Mouse (Mus musculus) adrenal gland, postnatal 36 days (tissue): Measurements from ENCODE around the gene Mypop. TPM values are rescaled to one million over a fixed set of nuclear protein-coding genes. Genes with fewer than 3 reads are reported as not detected.

Source experiments
- DNase-seq, 2 experiments: peaks; one replicate each; pipeline ENCODE4 v3.0.0; 2021; ENCODE audit warnings: mixed read lengths in 1 of 2
- total RNA-seq, 2 experiments: library from RNA; stranded (reverse); gene quantifications; 2 replicates each; pipeline ENCODE4 v1.2.3; 2021

The Mypop gene
- total RNA-seq, 2 experiments from 2014 or later, result 10.3 to 12.2 TPM

GRCm38 (mm10) chr7:18989995-18990394 is 1.1 kb upstream of the Mypop start:
- no peak for DNase-seq

- peak in 1 of 2 experiments; percentile 31 for DNase-seq
Observed at GRCm38 (mm10) chr7:18991660-18992293, 732 bp downstream of the Mypop start.

- DNase-seq, result peak in 1 of 2 experiments; percentile 59
Observed at GRCm38 (mm10) chr7:18992294-18992675, 1.2 kb downstream of the Mypop start.

- DNase-seq, result no peak
Observed at GRCm38 (mm10) chr7:18993036-18993435, 2.0 kb downstream of the Mypop start.

- no peak for DNase-seq
Observed at GRCm38 (mm10) chr7:18998835-18999234, 7.8 kb downstream of the Mypop start.

- no peak for DNase-seq
Observed at GRCm38 (mm10) chr7:19000421-19000820, 9.4 kb downstream of the Mypop start.

GRCm38 (mm10) chr7:19001066-19001806 is 10.2 kb downstream of the Mypop start:
- peak; percentile 68 to 80 for DNase-seq

- DNase-seq, result no peak
Observed at GRCm38 (mm10) chr7:19001807-19002085, 10.7 kb downstream of the Mypop start.

- no peak for DNase-seq
Observed at GRCm38 (mm10) chr7:19002115-19002514, 11.1 kb downstream of the Mypop start.

- peak; percentile 75 to 81 for DNase-seq
Observed at GRCm38 (mm10) chr7:19002848-19003498, 11.9 kb downstream of the Mypop start.

- peak; percentile 94 for DNase-seq
Observed at GRCm38 (mm10) chr7:19003902-19004630, 13.0 kb downstream of the Mypop start, which contains the start of gene Irf2bp1. TSS of gene Irf2bp1 (plus strand) at chr7:19004044.

- DNase-seq, result peak; percentile 59 to 61
Observed at GRCm38 (mm10) chr7:19004631-19005079, 13.6 kb downstream of the Mypop start.

- DNase-seq, result no peak
Observed at GRCm38 (mm10) chr7:19005417-19006121, 14.5 kb downstream of the Mypop start.

GRCm38 (mm10) chr7:19006476-19006875 is 15.4 kb downstream of the Mypop start:
- DNase-seq, result peak; percentile 83

GRCm38 (mm10) chr7:19007026-19007977 is 16.3 kb downstream of the Mypop start:
- DNase-seq, result peak in 1 of 2 experiments; percentile 38

GRCm38 (mm10) chr7:19010581-19010980 is 19.5 kb downstream of the Mypop start:
- DNase-seq, result peak in 1 of 2 experiments; percentile 55

GRCm38 (mm10) chr7:19012025-19012621 is 21.1 kb downstream of the Mypop start:
- DNase-seq, result peak; percentile 36 to 73

- DNase-seq, result peak in 1 of 2 experiments; percentile 44
Observed at GRCm38 (mm10) chr7:19012882-19013281, 21.8 kb downstream of the Mypop start.

GRCm38 (mm10) chr7:19014452-19014851 is 23.4 kb downstream of the Mypop start:
- DNase-seq, result no peak

- DNase-seq, result no peak
Observed at GRCm38 (mm10) chr7:19016042-19016441, 25.0 kb downstream of the Mypop start.
